ENCODE assay signal across 8 mouse cellular contexts in genomic region chr7:24507726-24508114, GRCm38 (mm10). TPM values are rescaled to one million over a fixed set of nuclear protein-coding genes. Genes with fewer than 3 reads are reported as not detected.
DNase-seq lines count a peak whose midpoint lies in the region; ATAC-seq lines count a peak whose summit lies in the region.

No protein-coding gene starts in this region.

- H3K4me2 ChIP-seq in lung, embryonic 15.5 days = peak overlapping the region; percentile 90
- H3K4me2 ChIP-seq in neural tube, embryonic 13.5 days = peak overlapping the region; percentile 81

- peak overlapping the region; percentile 79 for H3K4me3 ChIP-seq in lung, embryonic 15.5 days
- peak overlapping the region; percentile 82 for H3K4me3 ChIP-seq in erythroblast, embryonic 14.5 days (replicated peaks)
- peak overlapping the region; percentile 78 for H3K4me3 ChIP-seq in limb, embryonic 10.5 days
- peak overlapping the region; percentile 67 for H3K4me3 ChIP-seq in neural tube, embryonic 13.5 days

- peaks cover 6% of the 10 kb centered on the region; the same call in 1 of the 2 replicates for H3K27me3 ChIP-seq in lung, embryonic 15.5 days
- H3K27me3 ChIP-seq in erythroblast, embryonic 14.5 days (ENCODE audit: control insufficient read depth) = peaks cover 44% of the 10 kb centered on the region
- H3K27me3 ChIP-seq in limb, embryonic 10.5 days (ENCODE audit: low read depth, poor library complexity, severe bottlenecking) = 0 out of 2 replicates have a peak, but pooled peaks cover 10% of the 10 kb centered on the region
- no peaks in the 10 kb centered on the region for H3K27me3 ChIP-seq in neural tube, embryonic 13.5 days

- no peaks in the 10 kb centered on the region for H3K36me3 ChIP-seq in lung, embryonic 15.5 days
- H3K36me3 ChIP-seq in erythroblast, embryonic 14.5 days (ENCODE audit: control insufficient read depth) = no peaks in the 10 kb centered on the region
- H3K36me3 ChIP-seq in limb, embryonic 10.5 days = peaks cover 25% of the 10 kb centered on the region
- peaks cover 33% of the 10 kb centered on the region for H3K36me3 ChIP-seq in neural tube, embryonic 13.5 days

- peaks cover 33% of the 10 kb centered on the region for H3K4me1 ChIP-seq in lung, embryonic 15.5 days
- peaks cover 20% of the 10 kb centered on the region for H3K4me1 ChIP-seq in erythroblast, embryonic 14.5 days (ENCODE audit: control insufficient read depth)
- peaks cover 42% of the 10 kb centered on the region for H3K4me1 ChIP-seq in limb, embryonic 10.5 days
- H3K4me1 ChIP-seq in neural tube, embryonic 13.5 days (replicated peaks) = peaks cover 69% of the 10 kb centered on the region

- no peaks in the 10 kb centered on the region for H3K9me3 ChIP-seq in lung, embryonic 15.5 days
- H3K9me3 ChIP-seq in erythroblast, embryonic 14.5 days (ENCODE audit: control insufficient read depth, low read length) = no peaks in the 10 kb centered on the region
- H3K9me3 ChIP-seq in limb, embryonic 10.5 days (replicated peaks) = no peaks in the 10 kb centered on the region
- no peaks in the 10 kb centered on the region for H3K9me3 ChIP-seq in neural tube, embryonic 13.5 days

- H3K9ac ChIP-seq in lung, embryonic 15.5 days = peak overlapping the region; percentile 91
- H3K9ac ChIP-seq in neural tube, embryonic 13.5 days = peak overlapping the region; percentile 96

- under 1% methylated on average over 20 of the region's 20 CpGs for WGBS in lung, embryonic 15.5 days
- 1% methylated on average over 20 of the region's 20 CpGs for WGBS in limb, embryonic 10.5 days
- under 1% methylated on average over 20 of the region's 20 CpGs for WGBS in neural tube, embryonic 13.5 days

- ATAC-seq in lung, embryonic 15.5 days (ENCODE audit: borderline replicate concordance, extremely low read depth, low FRiP score, low TSS enrichment) = peak; percentile 2; the same call in 1 of the 2 replicates
- ATAC-seq in neural tube, embryonic 13.5 days (ENCODE audit: low read depth) = peak; percentile 37

- no peak for DNase-seq in lung, postnatal 4 days
- no peak for DNase-seq in limb, embryonic 10.5 days (ENCODE audit: low spot score)
- no peak for DNase-seq in ovary, postnatal 36 days (ENCODE audit: low spot score)
- no peak for DNase-seq in layer of hippocampus, adult 18-20 months (ENCODE audit: low spot score in 2 of 2)
- no peak for DNase-seq in right cerebral cortex, postnatal 14 days

- H3K27ac ChIP-seq in lung, embryonic 15.5 days = peak overlapping the region; percentile 99
- H3K27ac ChIP-seq in limb, embryonic 10.5 days = peak overlapping the region; percentile 100
- peak overlapping the region; percentile 100 for H3K27ac ChIP-seq in neural tube, embryonic 13.5 days (replicated peaks)

RNA-seq across cellular contexts. Expression of gene Zfp428, which starts 0.9 kb away (rescaled TPM):
- 42.7 and 47.2 TPM in 2 replicates for polyA plus RNA-seq in lung, embryonic 15.5 days (2015; fragmentation: Nextera tagmentation; extraction: Ambion mirVana)
- polyA plus RNA-seq in erythroblast, embryonic 14.5 days (2012) = 0.55 and 0.58 TPM in 2 replicates
- polyA plus RNA-seq in limb, embryonic 10.5 days (2016; fragmentation: Nextera tagmentation; extraction: Ambion mirVana) = 107 and 130 TPM in 2 replicates
- polyA plus RNA-seq in neural tube, embryonic 13.5 days (2015; fragmentation: Nextera tagmentation; extraction: Ambion mirVana) = 243 and 251 TPM in 2 replicates
- total RNA-seq in layer of hippocampus, adult 18-20 months (2021) = 10 to 100 TPM; 40.0 to 45.4 TPM

RNA-seq across cellular contexts. Expression of gene AC161166.1, which starts 4.5 kb away (rescaled TPM):
- polyA plus RNA-seq in lung, embryonic 15.5 days (2015; fragmentation: Nextera tagmentation; extraction: Ambion mirVana) = 0.19 and 0.47 TPM in 2 replicates
- not detected in 2 replicates for polyA plus RNA-seq in erythroblast, embryonic 14.5 days (2012)
- 1.0 and 1.4 TPM in 2 replicates for polyA plus RNA-seq in limb, embryonic 10.5 days (2016; fragmentation: Nextera tagmentation; extraction: Ambion mirVana)
- 1.1 and 1.5 TPM in 2 replicates for polyA plus RNA-seq in neural tube, embryonic 13.5 days (2015; fragmentation: Nextera tagmentation; extraction: Ambion mirVana)
- total RNA-seq in layer of hippocampus, adult 18-20 months (2021) = not detected

RNA-seq across cellular contexts. Expression of gene Irgq, which starts 22.8 kb away (rescaled TPM):
- polyA plus RNA-seq in lung, embryonic 15.5 days (2015; fragmentation: Nextera tagmentation; extraction: Ambion mirVana) = 7.8 and 7.9 TPM in 2 replicates
- 0.18 and 0.20 TPM in 2 replicates for polyA plus RNA-seq in erythroblast, embryonic 14.5 days (2012)
- 6.5 and 8.4 TPM in 2 replicates for polyA plus RNA-seq in limb, embryonic 10.5 days (2016; fragmentation: Nextera tagmentation; extraction: Ambion mirVana)
- 20.9 and 21.2 TPM in 2 replicates for polyA plus RNA-seq in neural tube, embryonic 13.5 days (2015; fragmentation: Nextera tagmentation; extraction: Ambion mirVana)
- 10 to 100 TPM; 62.1 to 63.3 TPM for total RNA-seq in layer of hippocampus, adult 18-20 months (2021)

RNA-seq across cellular contexts. Expression of gene Cadm4, which starts 25.9 kb away (rescaled TPM):
- polyA plus RNA-seq in lung, embryonic 15.5 days (2015; fragmentation: Nextera tagmentation; extraction: Ambion mirVana) = 2.8 and 3.5 TPM in 2 replicates
- polyA plus RNA-seq in erythroblast, embryonic 14.5 days (2012) = 0.01 TPM in 1 of 2 replicates, not detected in the other
- 2.9 and 4.5 TPM in 2 replicates for polyA plus RNA-seq in limb, embryonic 10.5 days (2016; fragmentation: Nextera tagmentation; extraction: Ambion mirVana)
- polyA plus RNA-seq in neural tube, embryonic 13.5 days (2015; fragmentation: Nextera tagmentation; extraction: Ambion mirVana) = 56.3 and 71.3 TPM in 2 replicates
- 100 to 1,000 TPM; 136 to 141 TPM for total RNA-seq in layer of hippocampus, adult 18-20 months (2021)

RNA-seq across cellular contexts. Expression of gene Pinlyp, which starts 38.2 kb away (rescaled TPM):
- polyA plus RNA-seq in lung, embryonic 15.5 days (2015; fragmentation: Nextera tagmentation; extraction: Ambion mirVana) = 0.39 and 0.54 TPM in 2 replicates
- not detected in 2 replicates for polyA plus RNA-seq in erythroblast, embryonic 14.5 days (2012)
- polyA plus RNA-seq in limb, embryonic 10.5 days (2016; fragmentation: Nextera tagmentation; extraction: Ambion mirVana) = not detected in 2 replicates
- polyA plus RNA-seq in neural tube, embryonic 13.5 days (2015; fragmentation: Nextera tagmentation; extraction: Ambion mirVana) = not detected in 2 replicates
- not detected for total RNA-seq in layer of hippocampus, adult 18-20 months (2021)

Comparison
In these comparisons a context has a peak if more than half of its experiments do, and no peak if none do; other contexts are left out.
1. RNA of gene Zfp428, which starts 0.9 kb away (polyA plus RNA-seq): 243 to 251 TPM in neural tube, embryonic 13.5 days, 107 to 130 TPM in limb, embryonic 10.5 days and 42.7 to 47.2 TPM in lung, embryonic 15.5 days; 0.55 to 0.58 TPM in erythroblast, embryonic 14.5 days; every median in the first group is over 10 times any median in the second.
2. Peak in every context shown above with its lines, with median percentiles within 50 percentile points of each other: H3K27ac ChIP-seq and H3K4me3 ChIP-seq.